ENCODE assay signal across 14 mouse cellular contexts in genomic region chr15:96784578-96784977, GRCm38 (mm10).
"Had no signal": no experiment of that assay in that cellular context is flagged by ENCODE, and none has a peak within 500 bp of the region (broad histone marks: within the 10 kb centered on the region; RNA-seq: fewer than 3 reads in every experiment).

No protein-coding gene starts in this region.

- ATAC-seq: intestine, embryonic 16.5 days; liver, embryonic 12.5 days; midbrain, embryonic 13.5 days; midbrain, embryonic 16.5 days had no signal

- DNase-seq: kidney, adult 18-20 months; kidney, postnatal 36 days; layer of hippocampus, postnatal 36 days; liver; lung, adult 18-20 months; lung, postnatal 10 days; lung, postnatal 36 days; right cerebral cortex, postnatal 4 days; thymus, adult 2 months; thymus, postnatal 25 days had no signal
